Mouse (Mus musculus) midbrain, postnatal 0 days (tissue): ENCODE measurements around the gene Mc1r. TPM values are rescaled to one million over a fixed set of nuclear protein-coding genes. Genes with fewer than 3 reads are reported as not detected.

Source experiments
- ATAC-seq: fragments of 200-750 bp; cut with Nextera tagmentation; 2 replicates; pipeline ENCODE4 v1.8.0; 2017; ENCODE audit warnings: moderate number of reproducible peaks, mild to moderate bottlenecking, moderate TSS enrichment, moderate library complexity; ENCODE audit not compliant: low FRiP score
- DNase-seq: peaks from one replicate; pipeline ENCODE4 v3.0.0-alpha.2; 2015; ENCODE audit warnings: low spot score
- H3K27ac ChIP-seq: fragments of 300-500 bp; sonication (generic); 2 replicates; pipeline ENCODE4 v1.5.1; 2014; ENCODE audit warnings: low read depth, mild to moderate bottlenecking, low read length, mixed read lengths
- H3K27me3 ChIP-seq: fragments of 300-500 bp; sonication (generic); 2 replicates; pipeline ENCODE4 v1.6.1; 2014; ENCODE audit warnings: low read length, control low read depth, mixed read lengths; ENCODE audit not compliant: insufficient read depth
- H3K36me3 ChIP-seq: fragments of 300-500 bp; sonication (generic); 2 replicates; pipeline ENCODE4 v1.6.1; 2014; ENCODE audit warnings: low read length, control low read depth, mixed read lengths; ENCODE audit not compliant: insufficient read depth
- H3K4me1 ChIP-seq: fragments of 300-500 bp; sonication (generic); 2 replicates; pipeline ENCODE4 v1.6.1; 2014; ENCODE audit warnings: mild to moderate bottlenecking, control low read depth, antibody characterized with exemption, low read length, mixed read lengths; ENCODE audit not compliant: insufficient read depth
- H3K4me2 ChIP-seq: fragments of 300-500 bp; sonication (generic); 2 replicates; pipeline ENCODE4 v1.6.1; 2014; ENCODE audit warnings: low read depth, mild to moderate bottlenecking, low read length, mixed read lengths; ENCODE audit not compliant: poor library complexity, severe bottlenecking
- H3K4me3 ChIP-seq: fragments of 300-500 bp; sonication (generic); 2 replicates; pipeline ENCODE4 v1.5.1; 2014; ENCODE audit warnings: low read depth, mild to moderate bottlenecking, low read length, moderate library complexity
- H3K9ac ChIP-seq: fragments of 300-500 bp; sonication (generic); replicated peaks from 2 replicates; pipeline ENCODE4 v1.6.1; 2014; ENCODE audit warnings: mild to moderate bottlenecking, low read length, moderate library complexity, mixed read lengths; ENCODE audit not compliant: poor library complexity, severe bottlenecking
- H3K9me3 ChIP-seq: fragments of 300-500 bp; sonication (generic); 2 replicates; pipeline ENCODE4 v1.6.1; 2016; ENCODE audit warnings: low read length, control low read depth
- CTCF ChIP-seq: IDR thresholded peaks from 2 replicates; pipeline ENCODE4 v1.5.1; 2016; ENCODE audit warnings: antibody characterized with exemption, mild to moderate bottlenecking
- WGBS: fragments of 180-500 bp; shearing (Covaris S2); extraction: QIAGEN DNeasy Blood & Tissue Kit; methylation state at CpG from one replicate; pipeline ENCODE4 v1.1.7; 2014; 5-methylcytosine and 5-hydroxymethylcytosine counted together
- polyA plus RNA-seq: library from polyadenylated mRNA; unstranded; fragments of >200 nt; fragmentation: Nextera tagmentation; extraction: Ambion mirVana; gene quantifications from 2 replicates; pipeline ENCODE4 v1.2.1, GENCODE M21; 2015
- total RNA-seq: library from RNA; depleted of rRNA; stranded (reverse); fragments of >200 nt; gene quantifications from 2 replicates; pipeline ENCODE4 v1.2.3, GENCODE M21; 2014; rRNA removed

Mc1r gene
- 0.22 TPM in 1 of 2 replicates, not detected in the other for total RNA-seq
- polyA plus RNA-seq, result 0.09 TPM in 1 of 2 replicates, not detected in the other

DNA sequence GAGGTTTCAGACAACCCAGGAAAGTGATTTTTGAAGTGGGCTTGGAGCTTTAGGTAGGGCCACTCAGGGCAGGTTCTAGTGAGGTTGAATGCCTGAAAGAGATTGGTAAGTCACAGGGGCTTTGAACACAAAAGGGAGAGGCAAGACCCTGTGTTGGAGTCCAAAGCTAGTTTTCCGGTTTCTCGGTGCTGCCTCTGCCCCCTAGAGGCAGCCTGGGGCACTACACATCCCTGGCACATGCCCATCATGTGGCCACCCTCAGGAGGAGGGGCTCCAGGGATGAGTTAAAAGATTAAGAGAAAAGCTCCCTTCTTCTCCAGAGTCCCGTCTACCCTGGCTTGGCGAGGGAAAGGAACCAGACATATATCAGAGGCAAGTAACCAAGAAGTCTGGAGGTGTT is at the start of gene Mc1r:
Gene Mc1r (plus strand): TSS at position 322 of the 400 bp plus-strand sequence.
- ATAC-seq (0 out of 2 replicates have a peak, but pooled peaks have one; percentile 1), DNase-seq (peak; percentile 75)
- H3K9ac ChIP-seq, result no peak within 1 kb of the TSS
- no peaks in the 10 kb centered on the region for H3K27me3 ChIP-seq
- H3K9me3 ChIP-seq, result no peaks in the 10 kb centered on the region
- peak; percentile 87 for TF ChIP-seq CTCF
- no peak within 1 kb of the TSS for H3K27ac ChIP-seq
- peak within 1 kb of the TSS; percentile 12; the same call in 1 of the 2 replicates for H3K4me2 ChIP-seq
- no peak within 1 kb of the TSS for H3K4me3 ChIP-seq
- H3K4me1 ChIP-seq, result peaks cover 14% of the 10 kb centered on the region
- peaks cover 13% of the 10 kb centered on the region for H3K36me3 ChIP-seq
- 0% methylated on average over 4 of the region's 4 CpGs for WGBS

DNA sequence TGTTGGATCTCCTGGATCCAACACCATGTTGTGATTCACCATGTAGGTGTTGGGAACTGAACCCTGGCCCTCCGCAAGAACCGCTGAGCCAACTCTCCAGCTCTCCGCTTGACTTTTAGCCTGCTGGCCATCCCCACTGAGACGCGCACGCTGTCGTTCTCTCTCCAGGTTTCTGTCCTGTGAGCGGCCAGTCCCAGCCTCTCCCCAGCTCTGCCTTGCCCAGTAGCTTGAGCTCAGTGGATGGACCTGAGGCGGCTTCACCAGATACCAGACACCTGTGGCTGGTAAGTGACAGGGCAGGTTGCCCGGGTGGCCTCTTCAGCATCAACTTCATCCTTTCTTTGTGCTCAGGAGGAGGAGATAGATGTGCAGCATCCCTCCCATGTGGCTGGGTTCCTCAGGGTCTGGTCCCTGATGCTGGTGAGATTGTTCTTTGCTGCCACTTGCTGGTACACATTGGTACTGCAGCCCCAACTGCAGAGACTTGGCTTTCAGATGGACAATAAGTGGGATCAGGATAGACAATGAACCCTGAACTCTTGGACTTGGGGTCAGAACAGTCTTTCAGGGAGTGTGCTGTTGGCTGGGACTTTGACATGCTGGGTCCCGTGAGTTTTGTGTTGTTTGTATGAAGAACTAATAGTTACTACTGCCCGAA is 45.7 kb upstream of the Mc1r start:
- Histone ChIP-seq H3K9ac (no peak overlapping the region), H3K27ac (peak overlapping the region; percentile 67; the same call in 1 of the 2 replicates), H3K4me1 (no peaks in the 10 kb centered on the region), H3K36me3 (peaks cover 54% of the 10 kb centered on the region), H3K4me2 (no peak overlapping the region), H3K4me3 (no peak overlapping the region), H3K27me3 (no peaks in the 10 kb centered on the region), H3K9me3 (no peaks in the 10 kb centered on the region)
- peak; percentile 69; the same call in 1 of the 2 replicates for ATAC-seq
- TF ChIP-seq CTCF, result peak; percentile 97
- WGBS, result 37% methylated on average over 12 of the region's 12 CpGs
- DNase-seq, result peak; percentile 84

- Histone ChIP-seq H3K27ac (peak within 1 kb of the TSS; percentile 94), H3K4me2 (peak within 1 kb of the TSS; percentile 52), H3K4me3 (peak within 1 kb of the TSS; percentile 61), H3K36me3 (peaks cover 17% of the 10 kb centered on the region), H3K27me3 (no peaks in the 10 kb centered on the region), H3K9me3 (no peaks in the 10 kb centered on the region), H3K4me1 (peaks cover 8% of the 10 kb centered on the region; the same call in 1 of the 2 replicates), H3K9ac (peak within 1 kb of the TSS; percentile 85)
- peak; percentile 79 for TF ChIP-seq CTCF
- WGBS, result under 1% methylated on average over 75 of the region's 75 CpGs
- DNase-seq (peak; percentile 99), ATAC-seq (peak; percentile 93)
Measured at GRCm38 (mm10) chr8:123373403-123374238, 33.3 kb upstream of the Mc1r start, which contains the start of gene Tcf25. Tcf25 (plus strand) TSS chr8:123373753.

DNA sequence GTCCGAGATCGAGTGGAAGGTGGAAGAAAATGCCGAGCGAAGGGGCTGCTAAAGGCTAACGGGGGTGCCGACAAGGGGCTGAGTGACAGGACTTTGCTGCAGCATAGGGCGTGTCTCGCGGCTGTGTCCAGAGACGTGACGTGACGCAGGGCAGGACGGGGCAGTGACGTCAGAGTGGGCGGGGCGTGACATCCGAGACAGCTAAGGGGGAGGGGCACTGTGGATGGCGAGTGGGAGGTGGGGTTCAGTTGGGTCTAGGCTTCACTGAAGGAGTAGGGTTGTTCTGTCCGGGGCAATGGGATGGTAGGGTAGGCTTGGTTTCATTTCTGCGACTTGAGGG is 32.7 kb upstream of the Mc1r start:
- no peaks in the 10 kb centered on the region for H3K27me3 ChIP-seq
- no peak for TF ChIP-seq CTCF
- H3K9ac ChIP-seq, result peak overlapping the region; percentile 85
- ATAC-seq, result peak; percentile 79
- H3K4me2 ChIP-seq, result peak overlapping the region; percentile 52
- no peaks in the 10 kb centered on the region for H3K9me3 ChIP-seq
- H3K4me1 ChIP-seq, result peaks cover 8% of the 10 kb centered on the region; the same call in 1 of the 2 replicates
- H3K27ac ChIP-seq, result peak overlapping the region; percentile 94
- DNase-seq, result peak; percentile 92
- peak overlapping the region; percentile 61 for H3K4me3 ChIP-seq
- under 1% methylated on average over 20 of the region's 20 CpGs for WGBS
- H3K36me3 ChIP-seq, result peaks cover 11% of the 10 kb centered on the region

GRCm38 (mm10) chr8:123375701-123376100 is 31.2 kb upstream of the Mc1r start:
- Histone ChIP-seq H3K9ac (no peak overlapping the region), H3K27ac (no peak overlapping the region; the same call in 1 of the 2 replicates), H3K4me1 (peaks cover 8% of the 10 kb centered on the region; the same call in 1 of the 2 replicates), H3K4me2 (no peak overlapping the region), H3K27me3 (no peaks in the 10 kb centered on the region), H3K4me3 (no peak overlapping the region), H3K9me3 (no peaks in the 10 kb centered on the region), H3K36me3 (no peaks in the 10 kb centered on the region; the same call in 1 of the 2 replicates)
- WGBS, result 77% methylated on average over 10 of the region's 10 CpGs
- TF ChIP-seq CTCF, result no peak
- ATAC-seq, result no peak
- no peak for DNase-seq
